Mouse (Mus musculus): ENCODE results near the gene Ift43. TPM values are rescaled to one million over a fixed set of nuclear protein-coding genes. Genes with fewer than 3 reads are reported as not detected.

Gene Ift43
- polyA plus RNA-seq, 1 experiment from 2014 or later: 80.2 TPM

DNA sequence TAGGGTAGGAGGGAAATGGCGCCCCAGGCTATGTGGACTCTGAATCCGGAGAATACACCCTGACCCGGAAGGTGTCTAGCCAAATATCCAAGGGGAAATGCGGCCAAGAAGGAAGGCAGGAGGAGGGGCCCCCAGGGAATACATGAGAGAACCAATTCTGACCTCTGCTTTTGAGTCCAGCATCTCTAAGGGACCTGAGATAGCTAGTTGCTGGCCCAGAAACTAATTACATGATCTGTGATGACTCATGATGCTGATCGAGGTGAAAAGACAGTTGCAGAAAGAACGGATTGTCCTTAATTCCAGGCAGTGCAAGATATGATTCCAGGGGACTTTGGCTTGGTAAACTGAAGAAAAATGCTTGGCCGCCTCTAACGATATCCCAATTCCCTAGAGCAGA is 25.4 kb upstream of the Ift43 start:
- no peaks in the 10 kb centered on the region; the same call in 1 of the 2 replicates for H3K36me3 ChIP-seq
- H3K4me3 ChIP-seq (replicated peaks): no peak overlapping the region
- no peaks in the 10 kb centered on the region for H3K9me3 ChIP-seq
- no peak overlapping the region for H3K9ac ChIP-seq (replicated peaks)
- ATAC-seq: no peak
- no peak overlapping the region for H3K27ac ChIP-seq
- 88% methylated on average over 8 of the region's 8 CpGs for WGBS
- H3K4me2 ChIP-seq (replicated peaks): no peak overlapping the region
- no peaks in the 10 kb centered on the region for H3K27me3 ChIP-seq
- H3K4me1 ChIP-seq (replicated peaks): no peaks in the 10 kb centered on the region

DNA sequence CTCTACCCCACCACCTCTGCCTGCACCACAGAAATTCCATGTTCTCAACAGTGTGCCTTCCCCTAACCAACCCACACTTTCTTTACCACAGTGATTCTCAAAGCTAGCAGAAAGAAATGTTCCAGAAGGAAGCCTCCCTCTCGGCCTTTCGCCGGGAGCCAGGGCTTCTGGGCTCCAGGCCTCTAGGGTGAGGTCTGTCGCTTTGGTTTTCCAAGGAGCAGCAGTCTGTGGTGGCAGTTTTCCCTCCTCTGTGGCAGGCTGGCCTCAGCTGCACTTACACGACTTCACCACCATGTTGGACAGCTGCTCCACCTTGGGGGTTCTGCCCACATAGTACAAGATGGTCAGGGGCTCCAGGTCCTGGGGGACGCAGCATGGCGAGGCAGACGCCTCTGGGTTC is 24.8 kb upstream of the Ift43 start:
- Histone ChIP-seq H3K4me3 (replicated peaks) (no peak overlapping the region), H3K4me2 (replicated peaks) (no peak overlapping the region), H3K27ac (no peak overlapping the region), H3K9ac (replicated peaks) (no peak overlapping the region), H3K27me3 (no peaks in the 10 kb centered on the region), H3K36me3 (no peaks in the 10 kb centered on the region; the same call in 1 of the 2 replicates), H3K4me1 (replicated peaks) (no peaks in the 10 kb centered on the region), H3K9me3 (no peaks in the 10 kb centered on the region)
- ATAC-seq: no peak
- WGBS: 81% methylated on average over 8 of the region's 8 CpGs

DNA sequence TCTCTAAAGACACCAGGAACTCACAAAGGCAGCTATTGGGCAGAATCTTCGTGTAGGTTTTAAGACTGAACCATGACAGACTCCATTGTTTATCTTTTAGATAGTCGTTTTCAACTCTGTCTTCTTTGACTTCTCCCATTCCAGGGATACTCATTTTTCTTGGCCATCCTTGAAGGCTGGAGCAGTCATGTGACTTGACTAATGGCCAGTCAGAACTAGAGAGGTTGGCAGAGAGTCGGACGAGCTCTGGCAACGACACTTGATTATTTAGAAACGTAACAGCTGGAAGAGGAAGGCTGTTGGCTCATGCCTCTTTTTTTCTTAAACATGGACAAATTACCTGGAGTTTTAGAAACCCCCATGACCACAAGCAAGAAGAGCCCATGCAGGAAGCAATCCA is 23.0 kb upstream of the Ift43 start:
- no peak overlapping the region for H3K27ac ChIP-seq
- H3K36me3 ChIP-seq: no peaks in the 10 kb centered on the region; the same call in 1 of the 2 replicates
- no peak overlapping the region for H3K4me3 ChIP-seq (replicated peaks)
- H3K9ac ChIP-seq (replicated peaks): no peak overlapping the region
- H3K27me3 ChIP-seq: no peaks in the 10 kb centered on the region
- no peaks in the 10 kb centered on the region for H3K4me1 ChIP-seq (replicated peaks)
- no peak overlapping the region for H3K4me2 ChIP-seq (replicated peaks)
- H3K9me3 ChIP-seq: no peaks in the 10 kb centered on the region
- no peak for ATAC-seq
- WGBS: 93% methylated on average over 6 of the region's 6 CpGs

DNA sequence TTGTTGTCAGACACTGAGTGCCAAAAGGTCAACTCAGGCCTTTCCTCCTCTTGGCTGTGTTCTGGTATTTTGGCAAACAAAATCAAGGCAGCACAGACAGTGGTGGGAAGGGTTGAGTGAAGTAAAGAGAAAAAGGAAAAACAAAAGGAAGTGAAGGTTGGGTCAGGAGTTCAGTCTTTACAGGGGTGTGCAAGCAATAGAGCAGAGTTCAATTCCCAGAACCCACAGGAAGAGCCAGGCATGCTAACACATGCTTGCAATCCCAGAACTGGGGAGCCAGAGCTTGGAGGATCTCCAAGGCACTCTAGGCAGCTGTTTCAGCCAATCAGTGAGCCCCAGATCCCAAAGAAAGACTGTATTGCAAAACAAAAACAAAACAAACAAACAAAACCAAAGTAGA is 17.5 kb upstream of the Ift43 start:
- H3K4me3 ChIP-seq (replicated peaks): no peak overlapping the region
- H3K9ac ChIP-seq (replicated peaks): no peak overlapping the region
- no peak overlapping the region for H3K27ac ChIP-seq
- no peak overlapping the region for H3K4me2 ChIP-seq (replicated peaks)
- no peaks in the 10 kb centered on the region for H3K36me3 ChIP-seq
- H3K9me3 ChIP-seq: no peaks in the 10 kb centered on the region
- no peaks in the 10 kb centered on the region for H3K4me1 ChIP-seq (replicated peaks)
- no peaks in the 10 kb centered on the region for H3K27me3 ChIP-seq
- ATAC-seq: no peak

DNA sequence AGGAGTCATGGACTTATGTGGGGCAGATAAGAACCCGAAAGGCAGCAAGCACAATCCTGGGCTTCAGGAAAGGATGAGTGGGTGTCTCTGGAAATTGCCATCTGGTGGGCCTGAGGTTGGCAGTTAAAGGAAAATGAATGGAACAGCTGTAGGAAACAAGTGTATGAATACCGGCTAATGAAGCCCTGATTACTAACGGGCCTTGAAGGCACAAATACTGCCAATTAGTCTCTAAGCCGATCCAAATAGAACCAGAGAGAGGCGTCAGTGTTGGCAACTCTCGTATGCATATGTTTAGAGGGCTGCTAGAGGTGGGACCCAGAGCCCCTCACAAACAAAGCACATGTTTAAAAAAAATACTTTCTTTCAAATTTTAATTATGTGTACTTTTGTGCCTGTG is 10.9 kb upstream of the Ift43 start:
- no peak for ATAC-seq
- Histone ChIP-seq H3K9me3 (no peaks in the 10 kb centered on the region), H3K4me3 (replicated peaks) (no peak overlapping the region), H3K36me3 (no peaks in the 10 kb centered on the region), H3K27me3 (peaks cover 10% of the 10 kb centered on the region), H3K9ac (replicated peaks) (no peak overlapping the region), H3K4me2 (replicated peaks) (no peak overlapping the region), H3K4me1 (replicated peaks) (peaks cover 6% of the 10 kb centered on the region), H3K27ac (no peak overlapping the region)
- 75% methylated on average over 6 of the region's 6 CpGs for WGBS

DNA sequence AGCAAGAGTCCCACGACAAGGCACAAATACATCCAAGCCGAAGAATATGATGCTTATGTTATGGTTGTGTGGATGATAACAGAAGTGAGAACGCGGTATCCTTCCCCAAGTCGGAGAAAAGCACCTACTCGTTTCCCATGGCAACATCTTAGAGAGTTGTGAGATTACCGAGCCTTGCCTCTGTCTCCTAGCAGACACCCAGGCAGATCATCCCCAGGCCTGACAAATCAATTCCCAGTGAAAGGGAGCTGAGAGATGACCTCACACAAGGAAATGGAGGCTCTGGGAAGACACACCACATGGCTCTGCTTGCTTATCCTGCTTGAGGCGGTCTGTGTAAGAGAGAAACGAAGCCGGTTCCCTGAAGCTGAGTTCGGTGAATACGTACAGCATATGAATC is 7.7 kb upstream of the Ift43 start:
- no peak overlapping the region for H3K9ac ChIP-seq (replicated peaks)
- no peak overlapping the region for H3K27ac ChIP-seq
- 76% methylated on average over 12 of the region's 12 CpGs for WGBS
- no peak for ATAC-seq
- H3K27me3 ChIP-seq: peaks cover 24% of the 10 kb centered on the region
- peaks cover 30% of the 10 kb centered on the region for H3K4me1 ChIP-seq (replicated peaks)
- no peaks in the 10 kb centered on the region for H3K36me3 ChIP-seq
- no peaks in the 10 kb centered on the region for H3K9me3 ChIP-seq
- no peak overlapping the region for H3K4me3 ChIP-seq (replicated peaks)
- H3K4me2 ChIP-seq (replicated peaks): no peak overlapping the region

DNA sequence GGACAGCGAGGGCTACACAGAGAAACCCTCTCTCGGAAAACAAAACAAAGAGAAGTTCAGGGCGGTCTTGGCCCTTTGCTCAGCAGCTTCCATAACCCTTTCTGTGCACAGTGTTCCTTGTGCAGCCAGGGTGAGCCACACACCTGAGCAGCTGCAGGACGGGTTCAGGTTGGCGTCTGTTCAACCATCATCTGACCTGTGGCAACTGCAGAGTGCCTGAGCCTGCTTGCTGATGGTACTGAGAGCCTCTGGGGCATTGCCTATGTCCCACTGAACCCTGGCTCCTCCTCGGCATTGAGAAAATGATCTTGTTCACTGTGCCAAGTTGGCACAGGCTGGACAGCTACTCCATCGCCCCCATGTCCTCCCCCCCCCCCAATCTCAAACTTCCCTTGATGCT is 7.0 kb upstream of the Ift43 start:
- peaks cover 27% of the 10 kb centered on the region for H3K27me3 ChIP-seq
- H3K9ac ChIP-seq (replicated peaks): no peak overlapping the region
- WGBS: 88% methylated on average over 7 of the region's 7 CpGs
- no peaks in the 10 kb centered on the region for H3K36me3 ChIP-seq
- H3K9me3 ChIP-seq: no peaks in the 10 kb centered on the region
- ATAC-seq: no peak
- H3K27ac ChIP-seq: no peak overlapping the region
- H3K4me1 ChIP-seq (replicated peaks): peaks cover 30% of the 10 kb centered on the region
- H3K4me2 ChIP-seq (replicated peaks): no peak overlapping the region
- H3K4me3 ChIP-seq (replicated peaks): no peak overlapping the region

DNA sequence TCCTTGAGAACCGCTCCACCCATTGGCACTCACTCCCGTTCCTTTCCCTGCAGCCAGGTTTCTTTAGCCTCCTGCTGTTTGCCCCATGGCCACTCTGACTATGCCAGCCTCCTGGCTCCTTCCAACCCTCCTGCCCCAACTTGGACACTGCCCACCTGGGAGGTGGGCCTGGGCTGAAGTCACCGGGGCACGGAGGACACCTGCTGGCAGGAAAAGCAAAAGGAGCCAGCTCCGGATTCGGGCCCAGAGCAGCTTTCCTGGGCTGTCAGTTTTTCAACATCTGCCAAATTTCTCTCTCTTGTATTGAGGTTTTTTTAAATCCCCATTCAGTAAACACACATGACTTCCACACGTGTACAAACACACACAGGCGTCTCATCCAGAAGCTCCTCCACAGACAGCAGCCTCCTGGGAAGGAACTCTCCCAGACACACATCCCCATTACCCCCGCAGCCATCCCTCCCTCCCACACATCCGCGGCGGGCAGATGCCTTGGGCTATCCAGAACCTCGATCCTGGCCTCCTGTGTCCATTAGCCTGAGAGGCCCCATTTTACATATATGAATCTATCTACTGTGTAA is 5.9 kb upstream of the Ift43 start:
- no peak for ATAC-seq
- Histone ChIP-seq H3K9ac (replicated peaks) (0 out of 2 replicates have a peak overlapping the region, but pooled peaks have one; percentile 29), H3K4me1 (replicated peaks) (peaks cover 30% of the 10 kb centered on the region), H3K27ac (no peak overlapping the region), H3K27me3 (peaks cover 32% of the 10 kb centered on the region), H3K36me3 (no peaks in the 10 kb centered on the region), H3K4me3 (replicated peaks) (no peak overlapping the region), H3K9me3 (no peaks in the 10 kb centered on the region), H3K4me2 (replicated peaks) (peak overlapping the region; percentile 90)
- WGBS: 12% methylated on average over 13 of the region's 13 CpGs

DNA sequence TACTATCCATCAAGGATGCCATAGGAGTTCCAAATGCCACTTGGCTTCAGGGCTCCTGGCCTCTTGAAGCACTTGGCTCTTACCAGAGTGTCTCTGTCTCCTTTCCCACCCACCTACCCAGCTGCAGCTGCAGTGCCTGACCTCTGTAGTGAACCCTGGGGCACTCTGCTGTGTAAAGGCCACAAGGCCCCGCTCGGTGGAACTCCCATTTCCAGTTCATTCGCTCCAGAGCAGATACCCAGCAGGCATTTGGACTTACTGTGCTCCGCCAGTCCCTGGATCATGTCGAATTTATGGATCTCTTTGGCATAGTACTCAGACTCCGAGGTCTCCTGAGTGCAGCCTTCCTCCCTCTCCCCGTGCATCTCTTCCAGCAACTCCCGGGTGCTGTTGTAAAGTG is 5.0 kb upstream of the Ift43 start:
- Histone ChIP-seq H3K4me2 (replicated peaks) (peak overlapping the region; percentile 90), H3K4me1 (replicated peaks) (peaks cover 30% of the 10 kb centered on the region), H3K27ac (no peak overlapping the region), H3K4me3 (replicated peaks) (no peak overlapping the region), H3K36me3 (no peaks in the 10 kb centered on the region), H3K9ac (replicated peaks) (0 out of 2 replicates have a peak overlapping the region, but pooled peaks have one; percentile 32), H3K9me3 (no peaks in the 10 kb centered on the region), H3K27me3 (peaks cover 36% of the 10 kb centered on the region)
- no peak for ATAC-seq
- WGBS: 35% methylated on average over 8 of the region's 8 CpGs

DNA sequence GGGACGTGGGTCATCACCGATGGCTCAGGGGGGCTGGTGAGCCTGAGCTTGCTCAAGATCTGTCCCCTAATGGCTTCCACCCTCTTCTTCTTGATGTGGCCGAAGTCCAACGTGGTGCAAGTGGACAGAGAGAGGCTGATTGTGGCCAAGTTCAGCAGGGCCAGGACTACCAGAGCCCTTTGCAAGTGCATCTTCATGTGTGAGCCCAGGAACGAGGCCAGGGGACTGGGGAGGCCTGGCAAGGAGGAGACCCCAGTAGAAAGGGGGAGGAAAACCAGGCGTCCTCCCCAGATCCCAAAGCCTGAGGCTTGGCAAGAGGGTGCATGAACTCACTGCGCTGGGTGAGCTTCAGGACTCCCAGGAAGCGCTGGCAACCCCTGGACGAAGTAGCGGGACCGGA is 4.6 kb upstream of the Ift43 start:
- no peak for ATAC-seq

DNA sequence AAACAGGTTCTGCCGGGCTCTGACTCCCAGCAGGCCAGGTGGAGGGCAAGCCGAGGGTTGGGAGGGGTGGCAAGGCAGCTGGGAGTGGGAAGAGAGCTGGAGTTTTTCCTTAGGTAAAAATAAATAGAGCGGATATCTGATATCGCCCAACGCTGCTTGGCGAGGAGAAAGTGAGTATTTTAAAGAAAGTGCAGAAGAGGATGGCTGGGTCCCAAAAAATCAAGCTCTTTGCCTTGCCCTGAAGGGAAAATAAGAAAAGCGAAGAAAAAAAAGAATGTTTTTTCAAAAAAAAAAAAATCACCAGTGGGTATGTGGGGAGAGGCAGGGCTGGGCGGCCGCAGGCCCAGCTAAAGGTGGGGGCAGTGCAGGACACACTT is 4.2 kb upstream of the Ift43 start:
- H3K27me3 ChIP-seq: peaks cover 36% of the 10 kb centered on the region

More for the DNA sequence above, 4.6 kb upstream of the Ift43 start:
- Histone ChIP-seq H3K4me3 (replicated peaks) (peak overlapping the region; percentile 51), H3K27me3 (peaks cover 36% of the 10 kb centered on the region), H3K27ac (no peak overlapping the region), H3K4me2 (replicated peaks) (peak overlapping the region; percentile 90), H3K4me1 (replicated peaks) (peaks cover 30% of the 10 kb centered on the region), H3K9me3 (no peaks in the 10 kb centered on the region), H3K9ac (replicated peaks) (peak overlapping the region; percentile 68; the same call in 1 of the 2 replicates), H3K36me3 (no peaks in the 10 kb centered on the region)
- WGBS: 25% methylated on average over 11 of the region's 11 CpGs

DNA sequence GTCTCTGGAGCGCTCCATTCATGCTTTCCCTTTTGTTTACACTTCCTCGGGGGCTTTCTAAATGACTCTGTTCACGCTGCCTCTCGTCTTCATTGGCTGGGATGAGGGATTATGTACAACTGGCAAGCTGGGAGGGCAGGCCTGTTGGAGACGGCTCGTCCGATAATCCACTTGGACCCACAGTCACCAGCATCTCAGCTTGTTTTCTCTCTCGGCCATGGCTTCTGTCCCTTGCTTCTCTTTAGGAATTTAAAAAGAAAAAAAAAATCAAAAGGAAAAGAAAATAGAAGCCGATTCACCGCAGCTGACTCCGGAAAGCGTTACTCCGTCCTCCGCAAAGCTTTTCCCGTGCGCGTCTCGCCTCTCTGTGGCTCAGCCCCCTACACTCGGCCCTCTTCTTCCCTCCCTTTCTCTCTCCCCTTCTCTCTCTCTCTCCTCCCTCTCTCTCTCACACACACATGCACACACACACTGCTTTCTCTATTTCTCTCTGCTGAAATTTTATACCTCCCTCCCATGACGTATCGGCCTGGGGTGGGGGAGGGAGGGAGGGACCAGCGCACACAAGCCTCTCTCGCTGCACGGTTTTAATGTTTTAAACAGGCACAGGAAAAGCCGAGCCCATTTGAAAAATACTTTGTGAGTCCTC is 3.7 kb upstream of the Ift43 start, which contains the start of gene Tgfb3:
TSS of gene Tgfb3 (minus strand) at position 489 of the 649 bp plus-strand sequence.
- H3K4me3 ChIP-seq (replicated peaks): peak within 1 kb of the TSS; percentile 51
- H3K9ac ChIP-seq (replicated peaks): peak within 1 kb of the TSS; percentile 68
- peak within 1 kb of the TSS; percentile 90 for H3K4me2 ChIP-seq (replicated peaks)
- no peaks in the 10 kb centered on the region for H3K36me3 ChIP-seq
- peaks cover 38% of the 10 kb centered on the region for H3K4me1 ChIP-seq (replicated peaks)
- no peaks in the 10 kb centered on the region for H3K9me3 ChIP-seq
- peak; percentile 51 for ATAC-seq
- H3K27me3 ChIP-seq: peaks cover 36% of the 10 kb centered on the region
- H3K27ac ChIP-seq: peak within 1 kb of the TSS; percentile 67
- WGBS: under 1% methylated on average over 25 of the region's 25 CpGs

More for the DNA sequence above, 4.2 kb upstream of the Ift43 start:
- Histone ChIP-seq H3K27ac (no peak overlapping the region), H3K4me1 (replicated peaks) (peaks cover 33% of the 10 kb centered on the region), H3K4me2 (replicated peaks) (peak overlapping the region; percentile 90), H3K4me3 (replicated peaks) (peak overlapping the region; percentile 51), H3K9ac (replicated peaks) (peak overlapping the region; percentile 68; the same call in 1 of the 2 replicates), H3K9me3 (no peaks in the 10 kb centered on the region), H3K36me3 (no peaks in the 10 kb centered on the region)
- WGBS: 8% methylated on average over 9 of the region's 9 CpGs
- no peak for ATAC-seq
